In the genomic region with DNA sequence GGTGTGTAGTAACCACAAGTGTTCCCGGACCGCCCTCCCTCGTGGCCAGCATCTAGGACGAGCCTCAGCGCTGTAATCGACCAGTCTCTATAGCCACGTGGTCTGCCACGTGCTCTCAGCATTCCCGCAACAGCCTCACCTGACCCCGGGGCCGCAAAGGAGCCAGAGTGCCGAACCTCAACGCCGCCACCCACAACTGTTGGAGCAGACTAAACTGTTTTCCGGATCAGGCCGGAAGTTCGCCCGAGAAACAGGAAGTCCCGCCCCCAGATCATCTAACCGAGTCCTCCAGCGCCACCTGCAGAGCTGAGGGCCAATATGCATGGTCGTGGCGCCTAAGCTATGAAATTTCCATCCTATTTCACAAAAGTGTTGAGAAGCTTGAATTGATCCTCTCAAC, we compare ENCODE assay signal across 8 mouse cellular contexts. TPM values are rescaled to one million over a fixed set of nuclear protein-coding genes. Genes with fewer than 3 reads are reported as not detected.
DNase-seq lines count a peak whose midpoint lies in the region; ATAC-seq and TF ChIP-seq lines count a peak whose summit lies in the region.

A gene (minus strand): TSS at position 227 of the 400 bp plus-strand sequence.

- H3K4me3 ChIP-seq in hindbrain, embryonic 10.5 days: peak within 1 kb of the TSS; percentile 82
- H3K4me3 ChIP-seq in lung, postnatal 0 days (ENCODE audit: low read depth, low read length): peak within 1 kb of the TSS; percentile 73

- peak; percentile 99 for DNase-seq in MN1 (ENCODE audit: low spot score)
- DNase-seq in cerebellum, adult 9-10 months: peak; percentile 95
- DNase-seq in hindbrain, embryonic 10.5 days (ENCODE audit: low spot score): peak; percentile 93
- DNase-seq in layer of hippocampus, adult 9-11 months: peak; percentile 93
- DNase-seq in lung, postnatal 0 days (ENCODE audit: low spot score): peak; percentile 94
- peak; percentile 92 for DNase-seq in ovary, postnatal 14 days (ENCODE audit: low spot score)
- DNase-seq in thymus, postnatal 14 days: peak; percentile 95

- H3K9me3 ChIP-seq in hindbrain, embryonic 10.5 days: peaks cover 8% of the 10 kb centered on the region; the same call in 1 of the 2 replicates
- H3K9me3 ChIP-seq in lung, postnatal 0 days (ENCODE audit: low read length): no peaks in the 10 kb centered on the region

- peaks cover 17% of the 10 kb centered on the region for H3K4me1 ChIP-seq in hindbrain, embryonic 10.5 days (replicated peaks)
- peaks cover 6% of the 10 kb centered on the region; the same call in 1 of the 2 replicates for H3K4me1 ChIP-seq in lung, postnatal 0 days (ENCODE audit: insufficient read depth, low read depth, low read length)

- peak; percentile 91 for TF ChIP-seq CTCF in lung, postnatal 0 days (IDR thresholded peaks at IDR 0.05)

- no peaks in the 10 kb centered on the region for H3K27me3 ChIP-seq in hindbrain, embryonic 10.5 days (ENCODE audit: insufficient read depth, poor library complexity, severe bottlenecking)
- no peaks in the 10 kb centered on the region for H3K27me3 ChIP-seq in lung, postnatal 0 days (replicated peaks; ENCODE audit: insufficient read depth, low read length)

- no peak for TF ChIP-seq EP300 in lung, postnatal 0 days (IDR thresholded peaks at IDR 0.05)

- H3K27ac ChIP-seq in hindbrain, embryonic 10.5 days: peak within 1 kb of the TSS; percentile 86
- H3K27ac ChIP-seq in lung, postnatal 0 days (ENCODE audit: low read length): peak within 1 kb of the TSS; percentile 73; the same call in 1 of the 2 replicates

- peaks cover 33% of the 10 kb centered on the region for H3K36me3 ChIP-seq in hindbrain, embryonic 10.5 days
- H3K36me3 ChIP-seq in lung, postnatal 0 days (ENCODE audit: insufficient read depth, low read length): peaks cover 16% of the 10 kb centered on the region

- under 1% methylated on average over 23 of the region's 23 CpGs for WGBS in hindbrain, embryonic 10.5 days
- under 1% methylated on average over 23 of the region's 23 CpGs for WGBS in lung, postnatal 0 days

- peak; percentile 96 for ATAC-seq in frontal cortex, adult (ENCODE audit: low TSS enrichment)
- ATAC-seq in lung, postnatal 0 days: peak; percentile 92

- peak within 1 kb of the TSS; percentile 70 for H3K9ac ChIP-seq in lung, postnatal 0 days (replicated peaks; ENCODE audit: low read depth)

- H3K4me2 ChIP-seq in lung, postnatal 0 days (replicated peaks; ENCODE audit: low read depth, low read length): peak within 1 kb of the TSS; percentile 76

RNA-seq across cellular contexts. Expression of the gene that starts here (rescaled TPM):
- 16.8 and 17.4 TPM in 2 replicates for polyA plus RNA-seq in hindbrain, embryonic 10.5 days (2016; fragmentation: Nextera tagmentation; extraction: Ambion mirVana)
- 5.6 and 5.7 TPM in 2 replicates for polyA plus RNA-seq in lung, postnatal 0 days (2015; fragmentation: Nextera tagmentation; extraction: Ambion mirVana)

Comparison
In these comparisons a context has a peak if more than half of its experiments do, and no peak if none do; other contexts are left out.
1. Peak in every context shown above with its lines: DNase-seq, ATAC-seq, H3K4me3 ChIP-seq and H3K27ac ChIP-seq.